Mouse (Mus musculus) heart, postnatal 10 days (tissue): ENCODE results near the gene Ccdc36. TPM values are rescaled to one million over a fixed set of nuclear protein-coding genes. Genes with fewer than 3 reads are reported as not detected.

Experiments
- DNase-seq, 2 experiments: peaks; one replicate each; pipeline ENCODE4 v3.0.0; 2021
- intact Hi-C: fragments of 180-260 bp; cut with DNase I; formaldehyde crosslinking; loops from one replicate; pipeline ENCODE4 v1.15.1; 2025
- total RNA-seq, 2 experiments: library from RNA; stranded (reverse); gene quantifications; 2 replicates each; pipeline ENCODE4 v1.2.3; 2021

Ccdc36 gene
- total RNA-seq, result not detected

- intact Hi-C loops, result no loop called here
- no peak for DNase-seq
Measured at GRCm38 (mm10) chr9:108428384-108428783, at the start of gene Ccdc36. Gene Ccdc36, minus strand, starts transcription at chr9:108428484.

GRCm38 (mm10) chr9:108474528-108474927, 46.2 kb upstream of the Ccdc36 start:
- no peak for DNase-seq
- intact Hi-C loops, result no loop called here

- intact Hi-C loops, result no loop called here
- DNase-seq, result no peak
Measured at GRCm38 (mm10) chr9:108469845-108470244, 41.6 kb upstream of the Ccdc36 start.

- intact Hi-C loops, result no loop called here
- DNase-seq, result no peak
Measured at GRCm38 (mm10) chr9:108469430-108469829, 41.1 kb upstream of the Ccdc36 start.

GRCm38 (mm10) chr9:108466219-108466618, 37.9 kb upstream of the Ccdc36 start:
- no peak for DNase-seq
- intact Hi-C loops, result no loop called here

DNA sequence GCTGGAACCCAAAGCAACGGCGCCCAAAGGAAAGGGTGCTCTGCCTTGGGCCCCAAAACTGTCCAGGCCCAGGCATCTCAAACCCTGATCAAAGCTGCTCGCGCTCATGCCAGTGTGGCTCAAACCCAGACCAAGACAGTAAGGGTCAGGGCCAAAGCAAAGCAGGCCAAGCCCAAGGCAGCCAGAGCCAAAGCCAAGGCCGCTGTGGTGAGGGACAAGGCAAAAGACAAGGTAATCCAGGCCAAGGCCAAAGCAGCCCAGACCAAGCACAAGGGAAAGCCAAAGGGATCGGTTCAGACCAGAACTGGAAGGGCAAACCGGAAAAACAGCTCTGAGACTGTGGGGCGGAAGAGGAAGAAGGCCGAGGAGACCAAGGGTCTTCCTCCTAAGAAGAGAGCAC, 35.4 kb upstream of the Ccdc36 start:
- intact Hi-C loops, result no loop called here
- DNase-seq, result no peak

- intact Hi-C loops, result no loop called here
- peak; percentile 59 to 64 for DNase-seq
Measured at GRCm38 (mm10) chr9:108462192-108462591, 33.9 kb upstream of the Ccdc36 start.

DNA sequence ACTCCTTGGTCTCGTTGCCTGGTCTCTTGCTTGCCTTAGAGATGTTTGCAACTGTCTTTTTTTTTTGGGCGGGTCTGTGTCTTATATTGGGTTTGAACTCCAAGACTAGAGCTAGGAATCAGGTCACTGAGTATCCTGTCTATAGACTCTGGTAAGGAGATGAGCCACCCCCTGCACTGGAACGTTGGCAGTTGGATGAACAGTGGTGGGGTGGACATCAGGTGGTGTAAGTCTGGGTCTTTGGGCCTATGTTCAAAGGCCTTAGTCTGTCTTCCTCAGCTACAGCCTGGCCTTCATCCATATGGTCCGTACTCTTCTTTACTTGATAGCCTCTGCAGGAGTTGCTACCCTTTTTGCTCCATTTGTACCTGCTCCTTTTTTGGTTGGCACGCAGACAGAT, 33.4 kb upstream of the Ccdc36 start:
- intact Hi-C loops, result loop anchor here (2.0 kb wide), 1 partner anchor 17 kb away; the partner anchor contains the start of gene Lamb2
- no peak for DNase-seq

- DNase-seq, result no peak
- intact Hi-C loops, result loop anchor here (2.0 kb wide), 1 partner anchor 18 kb away; the partner anchor contains the start of gene Lamb2
Measured at GRCm38 (mm10) chr9:108461181-108461631, 32.9 kb upstream of the Ccdc36 start, which contains the start of gene Klhdc8b. Gene Klhdc8b, minus strand, starts transcription at chr9:108461581.

DNA sequence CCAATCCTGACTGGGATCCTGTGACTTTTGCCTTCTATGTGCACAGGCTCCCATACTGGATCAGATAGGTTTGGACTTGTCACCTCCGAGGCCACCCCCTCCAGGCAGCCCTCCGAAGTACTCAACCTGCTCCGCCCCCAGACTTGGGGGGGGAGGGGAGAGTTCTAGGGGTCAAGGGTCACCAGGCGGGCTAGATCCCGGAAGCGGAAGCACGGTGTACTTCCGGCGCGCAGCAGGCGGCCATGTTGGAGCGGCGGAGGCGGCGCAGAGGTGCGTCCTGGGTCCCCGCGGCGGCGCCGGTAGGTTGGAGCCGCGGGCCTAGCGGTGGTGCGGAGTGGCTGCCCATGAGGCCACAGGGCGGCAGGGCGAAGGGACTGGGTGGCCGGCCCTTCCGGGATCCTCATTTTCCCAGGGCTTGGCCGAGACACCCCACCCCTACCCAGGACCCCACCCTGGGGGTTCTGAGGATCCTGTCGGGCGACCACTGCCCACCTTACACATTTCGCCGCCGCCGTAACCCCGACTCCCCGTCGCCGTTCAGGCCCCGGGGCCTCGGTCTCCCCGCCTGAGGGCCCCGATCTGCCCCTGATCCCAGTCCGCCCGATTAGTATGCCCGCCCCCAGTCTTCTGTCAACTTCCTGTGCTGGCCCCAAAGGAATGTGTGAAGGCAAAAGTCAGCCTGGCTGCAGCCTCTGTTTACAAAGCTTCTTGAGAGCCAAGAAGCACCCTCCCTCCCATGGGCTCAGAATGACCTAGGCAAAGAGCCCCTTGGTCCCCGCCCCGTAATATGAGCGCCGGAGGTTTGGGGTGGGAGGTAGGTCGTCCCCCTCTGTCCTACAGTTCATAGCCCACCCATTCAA, 32.3 kb upstream of the Ccdc36 start, which contains the start of gene Ccdc71:
Gene Ccdc71, plus strand, starts transcription at position 209 of the 860 bp plus-strand sequence.
- intact Hi-C loops, result loop anchor here (2.0 kb wide), 1 partner anchor 18 kb away; the partner anchor contains the start of gene Lamb2
- DNase-seq, result peak; percentile 87 to 92

DNA sequence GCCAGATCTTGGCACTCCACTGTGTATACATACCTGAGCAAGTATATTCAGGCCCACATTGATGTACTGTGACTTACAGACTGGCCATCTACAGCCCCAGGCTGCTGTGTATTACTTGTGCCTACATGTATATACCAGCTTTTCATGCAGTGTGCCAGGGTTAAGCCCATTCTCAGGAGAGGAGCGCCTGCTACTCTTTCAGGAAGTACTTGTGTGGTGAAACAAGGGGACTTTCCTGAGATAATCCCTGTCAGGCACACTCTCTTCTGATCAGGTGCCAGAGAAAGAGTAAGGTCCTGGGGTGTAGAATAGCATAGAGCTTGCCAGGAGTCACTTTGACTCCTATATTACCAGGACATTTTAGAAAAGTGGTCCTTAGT, 31.6 kb upstream of the Ccdc36 start:
- intact Hi-C loops, result loop anchor here (2.0 kb wide), 1 partner anchor 19 kb away; the partner anchor contains the start of gene Lamb2

DNA sequence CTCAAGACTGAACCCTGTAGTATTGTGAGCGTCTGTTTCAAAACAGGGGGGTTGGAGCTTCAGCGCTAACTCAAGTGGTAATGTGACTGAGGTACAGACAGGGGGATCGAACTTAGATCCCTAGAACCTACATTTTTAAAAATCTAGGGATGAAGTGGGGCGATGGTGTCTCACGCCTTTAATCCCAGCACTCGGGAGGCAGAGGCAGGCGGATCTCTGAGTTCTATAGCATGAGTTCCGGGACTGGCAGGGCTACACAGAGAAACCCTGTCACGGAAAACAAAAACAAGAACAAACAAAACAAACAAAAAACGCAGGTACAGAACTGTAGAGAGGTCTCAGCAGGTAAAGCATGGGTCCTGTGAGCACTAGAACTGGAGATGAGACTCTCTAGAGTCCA, 28.7 kb upstream of the Ccdc36 start:
- intact Hi-C loops, result no loop called here
- no peak for DNase-seq

More for the DNA sequence above, 31.6 kb upstream of the Ccdc36 start:
- no peak for DNase-seq

DNA sequence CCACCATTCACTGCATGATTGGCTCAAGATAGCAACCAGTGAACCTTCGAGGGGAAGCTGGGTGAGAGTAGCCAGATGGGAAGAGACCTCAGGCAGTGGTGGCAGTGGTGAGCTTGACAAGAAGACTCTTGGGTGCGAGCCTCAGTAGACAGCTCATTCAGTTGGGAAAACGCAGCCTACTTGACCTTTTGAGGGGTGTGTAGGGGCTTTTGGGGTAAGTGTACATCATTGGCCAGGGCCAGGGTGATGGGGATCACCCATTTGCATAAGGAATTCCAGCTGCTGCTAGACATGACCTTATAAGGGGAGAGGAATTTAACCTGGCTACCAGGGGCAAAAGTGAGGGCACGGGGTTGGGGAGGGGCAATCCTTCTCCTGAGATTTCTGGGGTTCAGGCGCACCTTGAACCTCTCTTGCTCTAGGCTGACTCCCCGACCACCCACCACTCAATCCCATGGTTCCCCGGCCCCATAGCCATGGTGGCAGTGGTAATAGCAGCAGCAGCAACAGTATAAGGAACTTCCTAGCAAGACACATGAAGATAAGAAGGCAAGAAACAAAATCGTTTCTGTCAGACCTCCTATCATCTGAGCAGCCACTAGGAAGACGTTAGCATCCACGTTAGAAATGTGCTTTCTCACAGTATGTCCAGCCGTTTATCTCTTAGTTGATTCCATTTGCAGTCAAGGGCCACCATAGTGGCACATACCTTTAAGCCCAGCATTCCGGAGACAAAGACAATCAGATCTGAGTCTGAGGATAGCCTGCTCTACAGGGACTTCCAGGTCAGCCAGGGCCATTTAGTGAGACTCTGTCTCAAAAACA, 27.7 kb upstream of the Ccdc36 start:
- intact Hi-C loops, result no loop called here
- DNase-seq, result no peak

DNA sequence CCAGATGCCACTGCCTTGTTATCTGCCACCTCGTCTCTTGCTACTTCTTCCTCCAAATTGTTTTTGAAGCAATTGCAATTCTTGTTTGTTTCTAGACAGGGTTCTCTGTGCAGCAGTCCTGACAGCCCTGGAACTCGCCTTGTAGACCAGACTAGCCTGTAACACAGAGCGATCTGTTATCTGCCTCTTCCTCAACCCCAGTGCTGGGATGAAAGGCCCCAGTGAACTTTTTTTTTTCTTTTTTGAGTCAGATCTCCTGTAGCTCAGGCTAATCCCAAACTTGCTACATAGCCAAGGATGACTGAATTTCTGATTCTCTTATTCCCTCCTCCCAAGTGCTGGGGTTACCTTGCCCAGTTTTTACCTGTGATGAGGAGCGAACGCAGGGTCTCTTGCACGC, 26.1 kb upstream of the Ccdc36 start:
- intact Hi-C loops, result loop anchor here (5.0 kb wide), 1 partner anchor 72 kb away; no protein-coding TSS in a partner anchor
- DNase-seq, result no peak

DNA sequence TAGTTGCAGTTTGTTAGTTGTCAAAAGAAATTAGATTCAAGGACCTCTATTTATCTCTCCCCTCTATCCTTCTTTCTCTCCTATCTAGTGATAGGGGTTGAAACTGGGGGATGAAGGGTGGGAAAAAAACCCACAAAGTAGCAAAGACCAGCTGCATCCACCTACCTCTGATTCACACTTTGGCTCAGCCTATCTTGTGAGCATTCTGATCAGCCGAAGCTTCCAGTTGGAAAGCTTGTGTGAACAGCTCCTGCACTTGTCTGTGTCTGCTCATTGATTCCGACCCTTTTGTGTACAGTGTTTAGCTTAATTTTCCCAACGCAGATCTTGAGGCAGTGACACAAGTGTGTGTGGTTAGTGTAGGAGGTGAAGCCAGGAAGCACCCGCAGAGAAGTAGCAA, 25.2 kb upstream of the Ccdc36 start:
- no peak for DNase-seq
- intact Hi-C loops, result loop anchor here (5.0 kb wide), 1 partner anchor 71 kb away; no protein-coding TSS in a partner anchor

DNA sequence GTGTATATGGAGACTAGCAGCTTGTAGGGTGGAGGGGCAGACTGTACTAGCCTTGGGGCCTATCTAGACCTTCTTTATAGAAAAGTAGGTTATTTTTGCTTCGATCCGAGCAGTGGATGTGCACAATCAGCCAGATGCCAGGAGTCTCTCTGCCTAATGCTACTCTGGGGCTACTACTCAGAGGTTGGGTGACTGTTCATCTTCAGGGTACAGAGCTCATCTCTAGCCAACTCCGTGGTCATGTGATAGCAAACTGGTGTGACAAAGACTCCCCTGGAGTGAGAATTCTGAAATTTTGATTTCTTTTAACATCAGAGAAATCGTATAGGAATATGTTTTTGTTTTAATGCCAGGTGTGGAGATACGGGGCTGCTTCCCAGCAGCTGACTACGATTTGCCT, 24.6 kb upstream of the Ccdc36 start:
- intact Hi-C loops, result loop anchor here (5.0 kb wide), 1 partner anchor 71 kb away; no protein-coding TSS in a partner anchor
- no peak for DNase-seq

- intact Hi-C loops, result loop anchor here (5.0 kb wide), 1 partner anchor 70 kb away; no protein-coding TSS in a partner anchor
Measured at GRCm38 (mm10) chr9:108452291-108452906, 24.1 kb upstream of the Ccdc36 start.

GRCm38 (mm10) chr9:108451519-108452160, 23.4 kb upstream of the Ccdc36 start:
- intact Hi-C loops, result loop anchor here (5.0 kb wide), 1 partner anchor 69 kb away; no protein-coding TSS in a partner anchor
- DNase-seq, result no peak

More at GRCm38 (mm10) chr9:108452291-108452906, 24.1 kb upstream of the Ccdc36 start:
- DNase-seq, result peak; percentile 92 to 95

GRCm38 (mm10) chr9:108451170-108451493, 22.8 kb upstream of the Ccdc36 start:
- DNase-seq, result no peak
- intact Hi-C loops, result loop anchor here (5.0 kb wide), 1 partner anchor 69 kb away; no protein-coding TSS in a partner anchor
